Mouse (Mus musculus) regulatory T cell (primary cell): ENCODE data around the gene Spag9.

Experiments used
- in situ Hi-C: fragments of 300-600 bp; cut with MboI, MseI; formaldehyde crosslinking; loops from one replicate; pipeline ENCODE4 v1.15.1; 2025; ENCODE audit warnings: high pct_unique_total_duplicates

Gene Spag9

GRCm38 (mm10) chr11:94149509-94150259 lies 153.8 kb downstream of the Spag9 start:
- in situ Hi-C loops = no loop called here

DNA sequence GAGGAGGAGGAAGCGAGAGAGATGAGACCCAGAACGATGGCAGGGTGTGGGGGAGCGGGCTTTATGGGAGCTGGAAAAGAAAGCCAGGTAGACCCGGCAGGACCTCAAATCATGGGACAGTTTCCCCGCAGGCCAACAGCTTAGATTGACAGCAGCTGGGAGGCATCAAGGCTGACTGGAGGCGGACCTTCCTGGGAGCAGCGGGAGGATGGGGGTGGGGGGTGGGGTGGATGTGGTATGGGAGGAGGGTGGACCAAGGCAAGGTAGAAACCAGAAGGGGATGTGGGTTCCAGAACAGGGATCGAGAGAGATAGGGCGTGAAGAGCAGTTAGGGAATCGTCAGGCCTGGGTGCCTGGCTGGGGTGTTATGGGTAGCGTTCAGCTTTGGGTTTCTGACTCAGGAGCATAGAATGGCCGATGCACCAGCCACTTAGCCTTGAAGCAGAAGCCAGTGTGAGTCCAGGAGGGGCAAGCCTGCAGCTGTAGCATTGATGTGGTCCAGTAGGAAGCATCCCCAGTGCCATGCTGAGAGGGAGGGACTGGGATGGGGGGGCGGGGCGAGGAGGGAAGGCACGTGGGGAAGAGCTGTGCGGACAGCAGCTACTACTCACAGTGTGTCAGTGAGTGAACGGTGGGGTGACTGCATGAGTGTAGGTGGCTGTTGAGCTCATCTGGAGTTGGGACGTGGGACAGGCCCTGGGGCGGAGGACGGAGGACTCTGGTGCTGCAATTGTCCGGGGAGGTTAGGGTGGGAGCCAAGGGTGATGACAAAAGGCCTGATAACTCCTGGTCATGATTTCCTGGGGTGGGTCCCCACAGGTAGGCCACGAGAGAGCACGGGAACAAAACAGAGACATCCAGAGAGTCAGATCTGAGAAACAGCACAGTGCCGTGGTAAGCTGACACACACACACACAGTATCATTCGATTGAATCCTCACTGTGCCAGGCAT lies 154.9 kb downstream of the Spag9 start:
- in situ Hi-C loops = no loop called here

GRCm38 (mm10) chr11:94154201-94154600 lies 158.3 kb downstream of the Spag9 start:
- in situ Hi-C loops = no loop called here

DNA sequence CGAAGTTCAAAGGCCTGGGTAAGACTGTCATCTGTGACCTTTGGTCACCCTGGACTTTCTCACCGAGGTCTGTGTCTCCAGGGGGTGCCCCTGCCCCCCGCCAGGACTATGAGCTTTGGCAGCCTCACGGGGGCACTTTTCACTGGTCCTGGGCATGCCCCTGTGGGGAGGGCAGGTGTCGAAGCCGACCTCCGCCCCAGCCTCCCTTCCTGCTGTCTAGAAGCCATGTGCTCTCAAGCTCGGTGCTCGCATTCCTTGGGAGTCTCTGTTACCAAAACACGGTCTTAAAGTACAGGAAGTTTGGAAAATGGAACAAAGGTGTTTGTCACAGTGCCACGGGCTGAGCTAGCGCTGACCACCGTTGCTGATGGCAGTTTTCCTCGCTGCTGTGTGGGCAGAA lies 162.6 kb downstream of the Spag9 start:
- in situ Hi-C loops = no loop called here

GRCm38 (mm10) chr11:94159066-94159880 lies 163.4 kb downstream of the Spag9 start:
- in situ Hi-C loops = no loop called here

DNA sequence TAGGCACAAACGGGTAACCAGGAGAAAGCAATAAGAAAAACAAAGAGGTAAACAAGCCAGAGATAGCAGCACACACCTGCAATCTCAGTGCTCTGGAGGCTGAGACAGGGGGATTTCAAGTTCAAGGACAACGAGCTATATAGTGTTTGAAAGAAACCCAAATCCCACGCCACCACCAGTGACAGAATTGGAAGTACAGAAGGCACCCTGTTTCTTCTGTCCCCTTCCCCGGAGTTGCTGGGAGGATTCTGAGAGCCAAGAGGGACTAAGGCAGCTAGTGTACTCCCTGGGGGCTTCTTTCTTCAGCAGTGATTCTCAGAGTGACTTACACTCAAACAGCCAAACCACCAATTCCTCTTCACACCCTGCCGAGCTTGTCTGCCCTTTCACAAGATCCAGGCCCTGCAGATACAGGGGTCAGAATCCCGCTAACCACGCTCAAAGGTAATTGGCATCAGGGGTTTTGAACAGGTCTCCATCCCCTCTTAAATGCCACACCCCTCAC lies 164.1 kb downstream of the Spag9 start:
- in situ Hi-C loops = no loop called here

DNA sequence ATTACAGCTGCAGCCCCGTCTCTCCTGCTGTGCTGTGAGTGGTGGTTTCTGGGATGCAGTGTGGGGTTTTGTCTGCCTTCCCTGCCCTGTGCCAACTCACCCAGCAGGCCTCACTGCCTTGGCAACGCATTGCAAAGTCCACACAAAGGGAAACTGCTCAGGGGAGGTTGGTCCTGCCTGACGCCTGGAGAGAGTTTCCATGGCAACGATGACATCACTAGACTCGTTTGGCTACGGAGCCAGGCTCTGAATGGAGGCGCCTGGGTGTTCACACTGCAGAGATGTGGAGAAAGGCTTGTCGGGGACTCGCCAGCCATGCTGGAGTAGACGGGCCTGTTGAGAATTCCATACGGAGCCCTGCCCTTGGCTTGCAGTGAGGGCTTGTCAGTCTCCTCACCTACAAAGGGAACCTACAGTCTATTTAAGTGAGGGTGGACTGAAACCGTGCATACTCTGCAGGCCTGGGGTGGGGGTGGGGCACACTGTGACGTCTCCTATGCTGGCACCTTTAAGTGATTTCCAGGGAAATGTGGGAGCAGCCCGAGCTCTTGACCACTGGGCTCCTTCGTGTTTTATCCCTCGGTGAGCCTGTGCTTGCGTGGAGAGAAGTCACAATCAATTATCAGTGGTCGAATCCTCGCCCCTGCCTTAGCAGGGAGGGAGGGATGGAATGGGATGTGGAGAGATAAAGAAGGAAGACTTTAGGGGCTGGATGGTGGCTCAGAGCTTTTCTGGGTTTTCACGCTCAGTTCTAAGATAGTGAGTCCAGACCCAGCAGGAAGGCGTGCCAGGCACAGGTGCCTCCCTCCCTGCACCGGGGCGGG lies 164.8 kb downstream of the Spag9 start:
- in situ Hi-C loops = no loop called here

- in situ Hi-C loops = no loop called here
Measured at GRCm38 (mm10) chr11:94161267-94161646, 165.4 kb downstream of the Spag9 start.

- in situ Hi-C loops = no loop called here
Measured at GRCm38 (mm10) chr11:94161867-94162581, 166.1 kb downstream of the Spag9 start.

DNA sequence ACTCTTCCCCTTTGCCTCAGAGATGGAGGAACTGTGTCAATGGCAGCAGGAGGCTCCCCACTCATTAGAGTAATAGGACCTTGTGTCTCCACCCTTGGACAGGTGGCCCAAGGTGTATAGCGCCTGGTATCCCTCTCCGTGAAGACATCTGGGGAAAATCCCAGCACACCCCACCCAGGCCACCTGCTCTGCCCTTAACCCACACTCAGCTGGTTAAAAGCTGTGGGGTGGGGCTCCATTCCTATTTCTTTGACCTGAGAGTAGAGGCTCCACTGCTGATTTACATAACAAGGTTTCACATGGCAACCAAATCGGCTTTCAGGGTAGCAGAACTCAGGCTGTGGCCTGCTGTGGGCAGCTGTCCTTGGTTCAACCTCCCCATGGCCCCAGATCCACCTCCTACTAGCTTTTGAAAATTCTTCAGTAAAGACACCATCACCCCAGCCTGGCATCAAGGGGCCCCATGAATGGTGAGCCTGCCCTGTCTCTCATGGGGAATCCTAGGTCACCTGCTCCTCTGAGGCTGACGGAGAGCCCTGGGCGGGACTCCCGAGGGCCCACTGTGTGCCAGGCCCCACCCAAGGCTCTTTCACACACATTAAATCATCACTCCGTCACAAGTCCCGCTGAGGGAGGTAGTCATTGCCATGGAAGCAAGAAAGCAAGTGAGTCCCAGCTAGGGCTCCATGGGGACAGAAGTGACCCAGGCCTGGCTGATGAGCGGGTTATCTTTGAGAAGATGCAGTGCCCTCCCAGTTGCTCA lies 167.3 kb downstream of the Spag9 start:
- in situ Hi-C loops = no loop called here

DNA sequence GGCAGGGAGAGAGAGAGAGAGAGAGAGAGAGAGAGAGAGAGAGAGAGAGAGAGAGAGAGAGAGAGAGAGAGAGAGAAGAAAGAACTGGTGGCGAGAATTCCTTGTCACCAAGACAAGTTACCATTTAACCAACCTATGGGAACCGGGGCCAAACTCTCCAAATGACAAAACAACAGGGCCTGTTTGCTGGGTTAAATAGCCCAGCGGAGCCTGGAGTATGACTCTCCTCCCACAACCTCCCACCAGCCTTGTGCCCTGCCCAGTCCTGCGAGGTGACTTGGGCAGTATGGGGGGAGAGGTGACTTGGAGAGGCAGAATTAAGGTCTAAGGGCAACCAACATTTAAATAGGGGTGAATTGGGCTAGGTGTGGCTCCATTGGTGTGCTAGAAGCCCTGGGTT lies 169.9 kb downstream of the Spag9 start:
- in situ Hi-C loops = no loop called here

DNA sequence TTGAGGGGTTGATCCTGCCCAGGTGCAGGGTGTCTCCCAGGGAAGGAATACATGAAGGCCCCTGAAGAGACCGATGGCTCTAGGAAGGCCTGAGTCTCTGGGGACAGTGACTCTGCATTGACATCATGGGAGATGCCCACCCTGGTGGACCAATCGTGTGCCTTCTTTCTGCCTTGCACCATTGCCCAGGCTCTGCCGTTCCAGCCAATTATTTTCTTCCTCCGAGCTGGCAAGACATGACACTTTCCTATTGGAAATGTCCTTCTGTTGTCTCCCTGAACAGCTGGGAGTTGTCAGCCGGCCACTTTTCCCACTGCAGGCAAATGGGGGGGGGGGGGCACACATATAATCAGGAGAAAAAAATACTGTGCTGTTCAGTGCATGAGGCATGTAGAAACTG lies 172.3 kb downstream of the Spag9 start:
- in situ Hi-C loops = no loop called here

GRCm38 (mm10) chr11:94169596-94169995 lies 173.7 kb downstream of the Spag9 start:
- in situ Hi-C loops = no loop called here

- in situ Hi-C loops = no loop called here
Measured at GRCm38 (mm10) chr11:94171691-94172090, 175.8 kb downstream of the Spag9 start.

GRCm38 (mm10) chr11:94172186-94172585 lies 176.3 kb downstream of the Spag9 start:
- in situ Hi-C loops = no loop called here

GRCm38 (mm10) chr11:94173726-94174146 lies 177.8 kb downstream of the Spag9 start:
- in situ Hi-C loops = no loop called here

GRCm38 (mm10) chr11:94175288-94175687 lies 179.4 kb downstream of the Spag9 start:
- in situ Hi-C loops = no loop called here
